Mouse (Mus musculus) limb, embryonic 14.5 days (tissue): ENCODE measurements around the gene Clcn6. TPM values are rescaled to one million over a fixed set of nuclear protein-coding genes. Genes with fewer than 3 reads are reported as not detected.

Experiments used
- ATAC-seq: fragments of 200-750 bp; cut with Nextera tagmentation; 2 replicates; pipeline ENCODE4 v1.8.0; 2017; ENCODE audit warnings: low read depth, moderate number of reproducible peaks, moderate TSS enrichment; ENCODE audit not compliant: low FRiP score
- DNase-seq: peaks from one replicate; pipeline ENCODE4 v3.0.0-alpha.2; 2015; ENCODE audit warnings: low spot score
- H3K27ac ChIP-seq: fragments of 300-500 bp; sonication (generic); replicated peaks from 2 replicates; pipeline ENCODE4 v1.5.1; 2014; ENCODE audit warnings: low read depth, mild to moderate bottlenecking, low read length, moderate library complexity, mixed read lengths
- H3K27me3 ChIP-seq: fragments of 300-500 bp; sonication (generic); 2 replicates; pipeline ENCODE4 v1.6.1; 2014; ENCODE audit warnings: low read length, mixed read lengths; ENCODE audit not compliant: control insufficient read depth, insufficient read depth
- H3K36me3 ChIP-seq: fragments of 300-500 bp; sonication (generic); 2 replicates; pipeline ENCODE4 v1.6.1; 2014; ENCODE audit warnings: mild to moderate bottlenecking, low read length, moderate library complexity, mixed read lengths; ENCODE audit not compliant: control insufficient read depth, insufficient read depth
- H3K4me1 ChIP-seq: fragments of 300-500 bp; sonication (generic); 2 replicates; pipeline ENCODE4 v1.6.1; 2014; ENCODE audit warnings: antibody characterized with exemption, low read length, mixed read lengths; ENCODE audit not compliant: control insufficient read depth, insufficient read depth
- H3K4me2 ChIP-seq: fragments of 300-500 bp; sonication (generic); replicated peaks from 2 replicates; pipeline ENCODE4 v1.6.1; 2014; ENCODE audit warnings: low read depth, mild to moderate bottlenecking, low read length, moderate library complexity; ENCODE audit not compliant: severe bottlenecking
- H3K4me3 ChIP-seq: fragments of 300-500 bp; sonication (generic); replicated peaks from 2 replicates; pipeline ENCODE4 v1.5.1; 2014; ENCODE audit warnings: low read length
- H3K9ac ChIP-seq: fragments of 300-500 bp; sonication (generic); 2 replicates; pipeline ENCODE4 v1.6.1; 2014; ENCODE audit warnings: mild to moderate bottlenecking, low read depth, low read length, moderate library complexity; ENCODE audit not compliant: severe bottlenecking
- H3K9me3 ChIP-seq: fragments of 300-500 bp; sonication (generic); 2 replicates; pipeline ENCODE4 v1.6.1; 2016; ENCODE audit warnings: low read length; ENCODE audit not compliant: control insufficient read depth
- POLR2A ChIP-seq: fragments of 200-500 bp; IDR thresholded peaks from 2 replicates; pipeline ENCODE4 v1.8.0; 2012; ENCODE audit warnings: inconsistent platforms, mild to moderate bottlenecking, moderate library complexity, borderline replicate concordance; ENCODE audit not compliant: insufficient read depth, insufficient read length; ENCODE audit errors: extremely low read depth
- WGBS: fragments of 180-500 bp; shearing (Covaris S2); extraction: QIAGEN DNeasy Blood & Tissue Kit; methylation state at CpG from one replicate; pipeline ENCODE4 v1.1.7; 2014; 5-methylcytosine and 5-hydroxymethylcytosine counted together
- polyA plus RNA-seq, 2 experiments: library from polyadenylated mRNA; depleted of rRNA in 1 of 2; stranded (reverse) in 1 of 2; unstranded in 1 of 2; fragments of >200 nt; fragmentation: Nextera tagmentation in 1 of 2; extraction: Ambion mirVana in 1 of 2; gene quantifications; 2 replicates each; pipeline versions ENCODE4 v1.2.1 to v1.2.3; 2012 to 2014

The Clcn6 gene
- polyA plus RNA-seq, 2 experiments, result 6.9 to 22.5 TPM

DNA sequence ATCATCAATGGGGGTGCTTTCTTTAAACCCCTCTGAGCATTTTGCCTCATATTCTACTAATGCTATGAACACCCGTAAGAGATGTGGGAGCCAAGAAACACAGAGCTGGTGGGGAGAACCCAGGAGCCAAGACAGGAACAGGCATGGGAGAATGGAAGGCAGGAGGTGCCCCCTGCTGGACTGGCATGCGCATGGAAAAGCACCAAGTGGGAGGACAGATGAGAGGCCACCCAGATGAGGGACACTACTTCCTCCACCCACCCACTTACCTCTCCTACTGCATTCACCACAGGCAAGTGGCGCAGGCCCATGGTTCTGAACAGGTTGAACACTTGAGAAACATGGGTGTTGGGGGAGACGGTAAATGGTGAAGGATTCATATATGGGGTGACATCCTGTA lies 30.2 kb downstream of the Clcn6 start:
- DNase-seq (no peak), ATAC-seq (no peak)
- Histone ChIP-seq H3K9me3 (no peaks in the 10 kb centered on the region), H3K4me3 (no peak overlapping the region), H3K27me3 (no peaks in the 10 kb centered on the region), H3K4me1 (no peaks in the 10 kb centered on the region), H3K9ac (no peak overlapping the region), H3K36me3 (peaks cover 92% of the 10 kb centered on the region), H3K4me2 (no peak overlapping the region), H3K27ac (no peak overlapping the region)
- TF ChIP-seq POLR2A, result no peak
- 79% methylated on average over 4 of the region's 4 CpGs for WGBS

DNA sequence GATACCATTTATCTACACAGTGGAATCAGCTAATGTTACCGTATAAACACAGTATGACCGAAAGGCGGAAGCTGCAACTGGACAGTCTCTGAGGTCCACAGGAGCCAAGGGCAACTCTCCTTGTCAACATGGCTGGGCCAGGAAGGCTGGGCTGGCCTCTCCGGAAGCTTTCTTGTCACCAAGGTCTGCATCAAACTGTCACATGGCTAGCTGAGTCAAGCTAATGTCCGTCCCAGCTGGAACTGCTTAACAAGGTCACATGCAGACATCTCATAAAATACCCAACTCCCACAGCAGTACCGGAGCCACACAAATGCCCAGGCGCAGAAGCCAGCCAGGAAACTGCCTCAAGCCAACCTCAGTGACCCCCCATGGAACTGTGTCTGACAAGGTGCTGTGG lies 34.3 kb downstream of the Clcn6 start:
- 59% methylated on average over 7 of the region's 7 CpGs for WGBS
- H3K27me3 ChIP-seq, result no peaks in the 10 kb centered on the region
- no peaks in the 10 kb centered on the region for H3K4me1 ChIP-seq
- no peak overlapping the region for H3K4me2 ChIP-seq
- DNase-seq (no peak), ATAC-seq (no peak)
- no peak for TF ChIP-seq POLR2A
- peaks cover 52% of the 10 kb centered on the region for H3K36me3 ChIP-seq
- no peak overlapping the region for H3K27ac ChIP-seq
- H3K4me3 ChIP-seq, result no peak overlapping the region
- H3K9me3 ChIP-seq, result no peaks in the 10 kb centered on the region
- H3K9ac ChIP-seq, result no peak overlapping the region

DNA sequence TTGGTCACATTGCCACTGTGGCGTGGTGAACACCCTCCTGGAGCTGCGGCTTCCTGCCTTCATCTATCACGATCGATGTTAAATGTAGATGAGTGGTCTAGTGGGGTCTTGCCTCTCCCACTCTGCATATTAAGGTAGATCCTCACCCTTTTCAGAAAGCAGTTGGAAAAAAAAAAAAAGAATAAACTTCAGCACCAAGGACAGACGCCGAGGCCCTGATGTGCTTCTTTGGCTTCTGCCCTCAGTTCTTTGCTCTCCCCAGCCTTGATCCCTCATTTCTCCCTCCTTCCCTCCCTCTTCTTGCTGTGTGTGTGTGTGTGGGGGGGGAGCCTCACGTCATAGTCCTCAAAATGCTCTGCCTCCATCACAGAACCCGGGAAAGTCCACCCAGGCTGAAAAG lies 36.8 kb downstream of the Clcn6 start:
- H3K9me3 ChIP-seq, result no peaks in the 10 kb centered on the region
- WGBS, result 46% methylated on average over 8 of the region's 8 CpGs
- no peak overlapping the region for H3K4me3 ChIP-seq
- H3K4me1 ChIP-seq, result no peaks in the 10 kb centered on the region
- H3K27me3 ChIP-seq, result no peaks in the 10 kb centered on the region
- ATAC-seq (no peak), DNase-seq (peak; percentile 28)
- no peak overlapping the region for H3K4me2 ChIP-seq
- no peak overlapping the region for H3K27ac ChIP-seq
- TF ChIP-seq POLR2A, result no peak
- H3K9ac ChIP-seq, result no peak overlapping the region
- peaks cover 27% of the 10 kb centered on the region for H3K36me3 ChIP-seq

DNA sequence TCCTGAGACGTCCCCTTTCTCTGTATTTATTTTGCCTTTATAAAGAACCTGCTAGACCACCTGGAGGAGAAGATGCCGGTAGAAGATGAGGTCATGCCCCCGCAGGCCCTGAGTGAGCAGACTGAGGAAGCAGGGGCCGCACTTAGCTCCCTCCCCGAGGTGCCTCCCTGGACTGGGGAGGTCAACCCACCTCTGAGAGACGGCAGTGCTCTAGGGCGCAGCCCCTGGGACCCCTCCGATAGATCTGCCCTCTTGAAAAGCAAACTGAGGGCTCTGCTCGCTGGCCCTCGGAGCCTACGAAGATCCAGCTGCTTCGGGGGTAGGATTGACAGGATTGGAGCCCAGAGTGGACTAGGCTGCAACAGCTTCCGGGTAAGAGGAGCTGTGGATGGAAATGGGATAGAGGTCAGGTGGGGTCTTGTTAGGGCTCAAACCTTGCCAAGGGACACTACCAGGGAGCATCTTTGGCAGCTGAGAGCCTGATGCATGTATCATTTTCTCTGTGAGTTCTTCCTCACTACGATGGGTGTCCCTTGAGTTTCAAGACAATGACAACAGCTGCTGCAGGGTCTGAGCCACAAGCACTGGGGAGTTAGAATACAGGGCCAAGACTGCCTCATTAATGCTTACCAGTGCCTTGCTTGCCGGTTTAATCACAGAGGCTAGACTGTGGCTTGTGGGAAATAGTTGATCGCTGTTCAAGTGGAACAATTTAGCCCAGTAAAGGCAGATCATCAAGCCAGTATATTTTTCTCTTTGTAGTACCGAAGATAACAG lies 37.4 kb downstream of the Clcn6 start:
- Histone ChIP-seq H3K4me2 (no peak overlapping the region), H3K4me1 (no peaks in the 10 kb centered on the region), H3K36me3 (peaks cover 20% of the 10 kb centered on the region), H3K9me3 (no peaks in the 10 kb centered on the region), H3K27ac (no peak overlapping the region), H3K9ac (no peak overlapping the region), H3K4me3 (no peak overlapping the region), H3K27me3 (no peaks in the 10 kb centered on the region)
- ATAC-seq, result no peak
- 81% methylated on average over 17 of the region's 17 CpGs for WGBS
- no peak for TF ChIP-seq POLR2A
- no peak for DNase-seq

DNA sequence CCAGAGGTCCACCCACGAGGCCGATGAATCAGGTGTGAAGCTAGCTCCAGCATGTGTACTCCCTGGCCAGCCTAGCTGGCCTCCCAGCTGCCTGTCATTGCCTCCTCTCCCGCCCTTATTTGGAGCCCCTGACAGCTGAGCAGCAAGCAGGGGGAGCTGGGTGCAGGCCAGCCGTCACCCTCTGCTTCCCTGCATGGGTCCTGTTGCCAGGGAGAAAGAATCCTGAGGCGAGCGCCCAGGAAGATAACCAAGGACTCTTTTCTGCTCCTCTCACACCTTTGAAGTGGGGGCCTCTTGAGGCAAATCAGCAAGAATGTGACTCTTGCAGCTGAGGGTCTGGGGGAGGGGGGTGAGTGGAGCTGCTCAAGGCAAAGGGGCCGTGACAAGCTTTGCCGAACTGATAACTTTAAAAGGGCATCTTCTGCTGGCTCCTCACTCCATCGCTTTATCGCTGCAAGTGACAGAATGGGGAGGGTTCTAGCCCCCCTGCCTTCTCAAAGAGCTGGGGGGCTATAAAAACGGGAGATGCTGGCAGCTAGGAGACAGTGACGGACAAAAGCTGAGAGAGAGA lies 38.3 kb downstream of the Clcn6 start, which contains the start of gene Nppa:
Nppa (plus strand) TSS at position 521 of the 571 bp plus-strand sequence.
- Histone ChIP-seq H3K9me3 (no peaks in the 10 kb centered on the region), H3K27me3 (no peaks in the 10 kb centered on the region), H3K9ac (no peak within 1 kb of the TSS), H3K36me3 (peaks cover 12% of the 10 kb centered on the region), H3K4me2 (no peak within 1 kb of the TSS), H3K4me3 (no peak within 1 kb of the TSS), H3K27ac (no peak within 1 kb of the TSS), H3K4me1 (no peaks in the 10 kb centered on the region)
- DNase-seq (no peak), ATAC-seq (no peak)
- TF ChIP-seq POLR2A, result no peak
- WGBS, result 33% methylated on average over 12 of the region's 12 CpGs

DNA sequence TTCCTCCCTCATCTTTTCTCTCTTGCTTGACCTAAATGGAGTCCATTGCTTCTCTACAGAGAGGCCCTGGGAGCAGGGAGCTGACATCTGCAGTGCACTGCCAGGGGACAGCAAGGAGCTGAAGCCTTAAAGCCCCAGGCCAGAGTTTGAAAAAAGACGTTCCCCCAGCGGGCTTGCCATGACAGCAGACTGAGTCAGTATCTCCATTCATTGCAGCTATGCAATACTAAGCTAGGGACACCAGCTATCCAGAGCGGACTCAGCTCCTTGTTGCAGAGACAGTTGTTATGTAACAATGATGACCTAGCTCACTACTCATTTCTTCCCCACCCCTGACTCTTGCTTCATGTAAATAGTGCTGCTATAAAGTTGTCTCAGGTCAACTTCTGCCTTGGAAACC lies 43.3 kb downstream of the Clcn6 start:
- ATAC-seq (no peak), DNase-seq (no peak)
- Histone ChIP-seq H3K27me3 (no peaks in the 10 kb centered on the region), H3K9me3 (no peaks in the 10 kb centered on the region), H3K4me3 (no peak overlapping the region), H3K36me3 (no peaks in the 10 kb centered on the region), H3K9ac (no peak overlapping the region), H3K4me2 (no peak overlapping the region), H3K27ac (no peak overlapping the region), H3K4me1 (no peaks in the 10 kb centered on the region)
- no peak for TF ChIP-seq POLR2A
- 78% methylated on average over 3 of the region's 3 CpGs for WGBS
